Mouse (Mus musculus) bone marrow, adult 2 months (tissue): Measurements from ENCODE around the gene Slc30a2.

ENCODE experiments used
- CTCF ChIP-seq: fragments of 200-500 bp; IDR thresholded peaks from 2 replicates; pipeline ENCODE4 v1.5.1; 2011; ENCODE audit warnings: low read length, control low read depth; ENCODE audit not compliant: control insufficient read depth, insufficient read depth
- POLR2A ChIP-seq: fragments of 200-500 bp; IDR thresholded peaks from 2 replicates; pipeline ENCODE4 v1.6.1; 2011; ENCODE audit warnings: low read depth, mild to moderate bottlenecking, control low read depth, low read length, borderline replicate concordance; ENCODE audit not compliant: control insufficient read depth

- TF ChIP-seq CTCF (no peak), POLR2A (no peak)
Observed at GRCm38 (mm10) chr4:134330281-134330680, 12.7 kb upstream of the Slc30a2 start.
